Mouse (Mus musculus) bone marrow macrophage, adult 2 months (primary cell): ENCODE measurements around the gene Rhof. TPM values are rescaled to one million over a fixed set of nuclear protein-coding genes. Genes with fewer than 3 reads are reported as not detected.

Source experiments
- H3K27ac ChIP-seq: 2 replicates; pipeline ENCODE4 v1.5.1; 2012; ENCODE audit warnings: low read depth, low read length; ENCODE audit not compliant: insufficient read depth
- H3K4me1 ChIP-seq: 2 replicates; pipeline ENCODE4 v1.6.1; 2012; ENCODE audit warnings: low read length; ENCODE audit not compliant: control insufficient read depth, insufficient read depth
- H3K4me3 ChIP-seq: 2 replicates; pipeline ENCODE4 v1.5.1; 2012; ENCODE audit warnings: mild to moderate bottlenecking, low read length, moderate library complexity; ENCODE audit not compliant: insufficient read depth
- CTCF ChIP-seq: IDR thresholded peaks from 2 replicates; pipeline ENCODE4 v1.5.1; 2012; ENCODE audit warnings: low read depth, mild to moderate bottlenecking, low read length, moderate library complexity
- POLR2A ChIP-seq: IDR thresholded peaks from 2 replicates; pipeline ENCODE4 v1.6.1; 2012; ENCODE audit warnings: mild to moderate bottlenecking, low read depth, low read length, borderline replicate concordance
- polyA plus RNA-seq: library from polyadenylated mRNA; stranded (reverse); fragments of >200 nt; gene quantifications from 2 replicates; pipeline ENCODE4 v1.2.4, GENCODE M21; 2012; ENCODE audit not compliant: missing spikeins, insufficient read depth, insufficient read length

Rhof gene
- polyA plus RNA-seq, 1 experiment: 1.8 TPM

DNA sequence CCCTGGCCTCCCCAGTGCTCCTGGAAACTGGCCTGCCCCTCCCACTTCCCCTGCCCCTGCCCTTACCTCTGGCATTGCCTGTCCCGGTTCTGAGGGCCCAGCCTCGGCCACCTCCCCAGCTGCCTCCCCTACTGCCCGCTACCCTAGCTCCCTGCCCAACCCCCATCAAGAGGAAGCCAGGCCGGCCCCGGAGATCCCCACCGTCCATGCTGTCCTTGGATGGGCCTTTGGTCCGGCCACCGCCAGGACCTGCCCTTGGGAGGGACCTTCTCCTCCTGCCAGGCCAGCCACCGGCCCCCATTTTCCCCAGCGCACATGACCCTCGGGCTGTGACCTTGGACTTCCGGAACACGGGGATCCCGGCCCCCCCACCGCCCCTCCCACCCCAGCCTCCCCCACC, 27.8 kb upstream of the Rhof start:
- no peaks in the 10 kb centered on the region for H3K4me1 ChIP-seq
- H3K4me3 ChIP-seq: no peak overlapping the region
- TF ChIP-seq CTCF: no peak
- TF ChIP-seq POLR2A: no peak
- H3K27ac ChIP-seq: no peak overlapping the region

DNA sequence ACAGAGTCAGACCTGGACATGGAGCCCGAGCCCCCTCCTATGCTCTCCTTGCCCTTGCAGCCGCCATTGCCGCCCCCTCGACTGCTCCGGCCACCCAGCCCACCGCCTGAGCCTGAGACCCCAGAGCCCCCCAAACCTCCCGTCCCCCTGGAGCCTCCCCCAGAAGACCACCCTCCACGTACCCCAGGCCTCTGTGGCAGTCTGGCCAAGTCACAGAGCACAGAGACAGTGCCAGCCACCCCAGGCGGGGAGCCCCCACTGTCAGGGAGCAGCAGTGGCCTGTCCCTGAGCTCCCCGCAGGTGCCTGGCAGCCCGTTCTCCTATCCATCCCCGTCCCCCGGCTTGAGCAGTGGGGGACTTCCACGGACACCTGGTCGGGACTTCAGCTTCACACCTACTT, 27.4 kb upstream of the Rhof start:
- TF ChIP-seq CTCF (no peak), POLR2A (no peak)
- no peak overlapping the region for H3K27ac ChIP-seq
- H3K4me1 ChIP-seq: no peaks in the 10 kb centered on the region
- no peak overlapping the region for H3K4me3 ChIP-seq

DNA sequence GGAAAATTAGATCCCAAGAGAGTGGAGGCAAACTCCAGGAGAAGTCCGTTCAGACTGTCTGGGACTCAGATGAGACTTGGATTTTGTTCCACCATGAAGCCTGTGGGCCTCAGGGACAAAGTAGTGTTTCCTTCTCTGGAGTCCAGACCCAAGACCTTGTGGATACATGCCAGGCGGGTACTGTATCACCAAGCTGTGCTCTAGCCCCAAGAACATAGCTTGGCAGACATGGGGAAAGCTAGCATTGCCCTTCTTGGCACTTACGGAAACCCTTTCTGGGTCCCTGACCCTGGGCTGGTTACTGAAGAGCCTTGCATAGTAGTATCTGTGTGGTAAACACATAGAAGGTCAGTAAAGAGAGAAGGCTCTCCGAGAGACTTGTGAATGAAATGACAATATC, 27.0 kb upstream of the Rhof start:
- Histone ChIP-seq H3K4me1 (no peaks in the 10 kb centered on the region), H3K4me3 (no peak overlapping the region), H3K27ac (no peak overlapping the region)
- TF ChIP-seq CTCF: no peak
- no peak for TF ChIP-seq POLR2A

DNA sequence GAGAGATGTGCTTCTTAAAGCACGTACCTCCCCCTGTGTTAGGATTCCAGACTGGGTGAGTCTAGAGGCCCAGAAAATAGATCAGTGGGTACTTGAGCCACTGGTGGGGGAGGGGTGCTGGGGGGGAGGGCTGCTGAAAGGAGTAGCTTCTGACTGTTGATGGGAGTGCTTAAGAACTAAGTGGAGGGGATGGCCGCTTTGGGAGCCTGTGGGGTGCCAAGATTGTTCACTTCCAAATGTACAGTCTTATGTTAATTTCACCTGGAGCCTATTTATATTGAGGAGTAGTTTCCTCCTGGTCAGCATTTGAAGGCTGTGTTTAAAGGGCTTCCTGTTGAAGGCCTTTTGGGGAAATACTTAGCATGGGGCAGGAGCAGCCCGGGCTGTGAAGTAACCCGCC, 25.5 kb upstream of the Rhof start:
- Histone ChIP-seq H3K4me1 (peaks cover 3% of the 10 kb centered on the region), H3K4me3 (no peak overlapping the region), H3K27ac (no peak overlapping the region)
- TF ChIP-seq POLR2A (no peak), CTCF (no peak)

DNA sequence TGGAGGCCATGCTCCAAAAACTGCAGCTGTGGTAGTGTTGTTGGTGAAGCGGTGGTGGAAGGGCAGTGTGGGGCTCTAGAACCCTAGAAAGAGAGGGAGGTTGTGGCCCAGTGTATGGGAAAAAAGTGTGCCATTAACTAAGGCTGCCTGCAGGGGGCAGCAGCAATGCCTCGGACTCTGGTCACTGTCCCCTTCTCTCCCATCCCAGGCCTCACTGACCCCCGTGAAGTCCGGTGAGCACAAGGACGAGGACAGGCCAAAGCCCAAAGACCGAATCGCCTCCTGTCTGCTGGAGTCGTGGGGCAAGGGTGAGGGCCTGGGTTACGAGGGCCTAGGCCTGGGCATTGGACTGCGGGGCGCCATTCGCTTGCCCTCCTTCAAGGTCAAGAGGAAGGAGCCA, 24.3 kb upstream of the Rhof start:
- Histone ChIP-seq H3K27ac (no peak overlapping the region), H3K4me3 (no peak overlapping the region), H3K4me1 (peaks cover 10% of the 10 kb centered on the region)
- TF ChIP-seq CTCF (peak; percentile 75), POLR2A (no peak)

DNA sequence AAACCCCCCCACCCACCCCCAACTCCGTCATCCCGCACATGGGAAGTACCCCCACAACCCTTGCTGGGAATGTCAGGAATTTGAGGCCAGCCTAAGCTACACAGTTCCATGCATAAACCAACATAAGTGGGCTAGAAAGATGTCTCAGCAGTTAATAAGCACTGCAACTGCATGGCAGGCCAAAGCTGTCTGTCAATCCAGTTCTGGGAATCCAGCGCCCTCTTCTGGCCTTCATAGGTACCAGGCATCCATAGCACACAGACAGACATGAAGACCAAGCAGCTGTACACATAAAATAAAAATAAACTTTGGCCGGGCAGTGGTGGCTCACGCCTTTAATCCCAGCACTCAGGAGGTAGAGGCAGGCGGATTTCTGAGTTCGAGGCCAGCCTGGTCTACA, 22.9 kb upstream of the Rhof start:
- no peak for TF ChIP-seq POLR2A
- TF ChIP-seq CTCF: peak; percentile 82
- Histone ChIP-seq H3K4me1 (peaks cover 20% of the 10 kb centered on the region), H3K27ac (no peak overlapping the region), H3K4me3 (no peak overlapping the region)

DNA sequence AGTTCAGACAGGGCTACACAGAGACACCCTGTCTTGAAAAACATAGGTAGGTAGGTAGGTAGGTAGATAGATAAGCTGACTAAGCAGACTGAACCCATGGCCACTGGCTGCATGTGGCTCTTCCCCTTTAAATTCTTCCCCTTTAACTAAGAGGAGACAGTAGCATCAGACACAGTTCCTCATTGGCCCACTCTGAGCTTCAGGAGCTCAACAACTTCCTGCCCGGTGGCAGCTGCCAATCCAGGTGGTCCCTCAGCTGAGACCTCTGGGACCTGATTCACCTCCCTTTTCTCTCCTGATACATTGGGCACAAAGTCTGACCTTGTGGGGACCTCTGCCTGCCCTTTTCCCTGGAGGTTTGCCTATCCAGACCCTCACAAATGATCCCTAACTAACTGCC, 20.4 kb upstream of the Rhof start:
- peaks cover 27% of the 10 kb centered on the region for H3K4me1 ChIP-seq
- TF ChIP-seq POLR2A (no peak), CTCF (no peak)
- H3K4me3 ChIP-seq: peak overlapping the region; percentile 31; the same call in 1 of the 2 replicates
- H3K27ac ChIP-seq: 0 out of 2 replicates have a peak overlapping the region, but pooled peaks have one; percentile 17

DNA sequence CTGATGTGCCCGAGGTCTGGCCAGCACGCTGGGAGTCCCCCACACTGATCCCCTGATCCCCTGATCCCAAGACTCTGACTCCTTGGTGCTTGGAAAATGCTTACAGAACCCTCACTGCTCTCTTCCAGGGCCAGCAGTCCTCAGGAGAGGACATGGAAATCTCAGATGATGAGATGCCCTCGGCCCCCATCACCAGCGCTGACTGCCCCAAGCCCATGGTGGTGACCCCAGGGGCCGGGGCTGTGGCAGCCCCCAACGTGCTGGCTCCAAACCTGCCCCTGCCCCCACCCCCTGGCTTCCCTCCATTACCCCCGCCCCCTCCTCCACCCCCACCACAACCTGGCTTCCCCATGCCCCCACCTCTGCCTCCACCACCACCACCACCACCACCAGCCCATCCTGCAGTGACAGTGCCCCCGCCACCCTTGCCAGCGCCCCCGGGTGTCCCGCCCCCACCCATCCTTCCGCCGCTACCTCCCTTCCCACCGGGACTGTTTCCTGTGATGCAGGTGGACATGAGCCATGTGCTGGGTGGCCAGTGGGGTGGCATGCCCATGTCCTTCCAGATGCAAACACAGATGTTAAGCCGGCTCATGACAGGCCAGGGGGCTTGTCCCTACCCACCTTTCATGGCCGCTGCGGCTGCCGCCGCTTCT, 19.3 kb upstream of the Rhof start:
- H3K27ac ChIP-seq: peak overlapping the region; percentile 30
- peak overlapping the region; percentile 7; the same call in 1 of the 2 replicates for H3K4me3 ChIP-seq
- TF ChIP-seq CTCF (no peak), POLR2A (no peak)
- H3K4me1 ChIP-seq: peaks cover 27% of the 10 kb centered on the region

DNA sequence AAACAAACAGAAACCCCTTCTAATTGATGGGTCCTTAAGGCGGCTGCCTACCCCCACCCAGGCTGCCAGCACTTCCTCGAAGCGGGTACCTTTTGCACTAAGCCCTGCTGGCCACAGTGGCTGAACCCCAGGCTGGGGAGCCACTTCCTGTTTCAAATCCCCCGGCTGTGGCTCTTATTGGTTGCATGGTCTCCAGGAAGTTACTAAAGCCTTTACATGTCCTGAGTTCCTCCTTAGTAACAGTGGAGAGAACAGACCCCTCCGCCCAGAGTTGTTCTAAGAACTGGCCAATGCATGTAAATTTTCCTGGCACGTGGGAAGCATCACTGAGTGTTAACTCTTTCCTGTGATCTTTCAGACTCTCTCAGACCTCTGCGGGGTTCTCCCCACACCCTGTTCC, 18.6 kb upstream of the Rhof start:
- peak overlapping the region; percentile 51 for H3K4me3 ChIP-seq
- peaks cover 27% of the 10 kb centered on the region for H3K4me1 ChIP-seq
- H3K27ac ChIP-seq: peak overlapping the region; percentile 74
- TF ChIP-seq POLR2A (no peak), CTCF (no peak)

DNA sequence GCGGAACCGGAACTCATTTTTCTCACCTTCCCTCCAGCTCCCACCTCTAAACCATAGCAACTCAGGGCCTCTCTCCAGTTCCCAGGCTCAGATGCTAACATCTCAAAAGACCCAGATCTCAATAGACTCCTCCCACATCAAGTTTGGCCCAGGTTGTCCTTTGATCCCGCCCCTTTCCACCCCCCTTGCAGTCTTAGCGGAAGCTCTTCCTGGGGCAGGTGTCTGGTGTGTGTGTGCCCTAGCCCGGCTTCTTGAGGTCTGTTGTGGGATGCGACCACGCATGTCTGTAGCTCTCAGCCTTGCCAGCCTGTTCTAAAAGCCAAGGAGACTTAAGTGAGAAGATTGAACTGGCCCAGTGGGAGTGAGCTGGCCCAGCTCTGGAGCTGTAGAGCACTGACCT, 18.1 kb upstream of the Rhof start:
- TF ChIP-seq CTCF (0 out of 2 replicates have a peak, but pooled peaks have one; percentile 17), POLR2A (no peak)
- Histone ChIP-seq H3K4me3 (peak overlapping the region; percentile 51), H3K27ac (peak overlapping the region; percentile 74), H3K4me1 (peaks cover 27% of the 10 kb centered on the region)
